Mouse (Mus musculus) heart, adult 8-10 months (tissue): ENCODE measurements at regions not wholly inside any gene's neighbourhood (a gene's known extent, or its start where the extent isn't known, plus 50 kb on each side); places are given as distances from the start of the nearest gene placed in this dataset.

ENCODE experiments used
- DNase-seq: peaks from one replicate; pipeline ENCODE4 v3.0.0; 2022; ENCODE audit warnings: low spot score

DNA sequence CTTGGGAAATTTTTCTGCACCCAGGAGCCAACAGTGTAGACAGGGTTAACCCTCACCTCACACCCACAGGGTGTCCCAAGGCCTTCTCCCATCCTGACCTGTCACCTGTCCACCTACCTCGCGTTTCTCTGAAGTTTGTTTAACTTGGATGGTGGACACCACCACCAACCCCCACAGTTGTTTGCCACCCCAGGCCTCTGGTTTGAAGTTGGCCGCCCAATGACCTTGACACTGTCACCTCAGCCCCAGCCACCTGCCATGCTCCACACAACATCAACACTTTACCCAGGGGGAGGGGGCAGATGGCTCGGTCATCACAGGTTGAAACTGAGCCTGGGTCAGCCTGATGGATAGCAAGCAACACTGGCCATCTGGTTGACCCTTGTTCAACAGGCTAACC lies 332.7 kb upstream of the Tbx3 start:
- no peak for DNase-seq

DNA sequence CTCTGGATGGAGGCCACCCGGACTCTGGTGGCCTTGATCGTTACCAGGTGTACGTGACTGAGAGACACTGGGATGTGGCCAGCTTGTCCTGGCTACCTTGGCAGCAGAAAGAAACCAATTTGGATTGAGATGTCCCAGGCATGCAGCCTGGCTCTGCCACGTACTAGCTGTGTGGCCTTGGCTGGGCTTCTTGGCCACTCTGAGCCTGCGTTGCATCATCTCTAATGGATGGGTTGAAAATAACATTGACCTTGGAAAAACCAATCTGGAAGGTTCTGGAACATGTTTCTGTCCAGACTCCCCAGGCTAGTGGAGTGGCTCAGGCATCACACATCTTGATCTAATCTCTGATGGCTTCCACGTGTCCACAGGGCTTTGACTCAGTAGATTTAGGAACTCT lies 331.8 kb upstream of the Tbx3 start:
- DNase-seq = no peak

DNA sequence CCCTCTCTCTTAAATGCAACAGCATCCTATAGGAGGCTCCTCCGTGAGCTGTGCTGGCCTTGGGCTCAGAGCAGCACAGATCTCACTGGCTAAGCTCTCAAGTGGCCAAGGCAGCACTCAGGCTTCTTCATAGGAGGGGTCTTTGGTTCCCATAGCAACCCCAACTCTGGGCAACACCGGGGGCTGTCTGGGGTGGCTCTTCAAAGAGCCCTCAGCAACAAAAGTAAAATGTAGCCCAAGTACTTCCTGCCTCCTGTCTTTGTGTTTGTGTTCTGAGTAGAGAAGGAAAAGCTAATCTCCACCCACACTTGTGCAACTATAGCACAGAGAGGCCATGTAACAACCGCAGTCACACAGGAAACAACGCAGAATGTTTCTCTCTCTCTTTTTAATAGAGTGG lies 322.2 kb upstream of the Tbx3 start:
- DNase-seq = no peak

- no peak for DNase-seq
Observed at GRCm38 (mm10) chr5:119349395-119349794, 321.1 kb upstream of the Tbx3 start.

DNA sequence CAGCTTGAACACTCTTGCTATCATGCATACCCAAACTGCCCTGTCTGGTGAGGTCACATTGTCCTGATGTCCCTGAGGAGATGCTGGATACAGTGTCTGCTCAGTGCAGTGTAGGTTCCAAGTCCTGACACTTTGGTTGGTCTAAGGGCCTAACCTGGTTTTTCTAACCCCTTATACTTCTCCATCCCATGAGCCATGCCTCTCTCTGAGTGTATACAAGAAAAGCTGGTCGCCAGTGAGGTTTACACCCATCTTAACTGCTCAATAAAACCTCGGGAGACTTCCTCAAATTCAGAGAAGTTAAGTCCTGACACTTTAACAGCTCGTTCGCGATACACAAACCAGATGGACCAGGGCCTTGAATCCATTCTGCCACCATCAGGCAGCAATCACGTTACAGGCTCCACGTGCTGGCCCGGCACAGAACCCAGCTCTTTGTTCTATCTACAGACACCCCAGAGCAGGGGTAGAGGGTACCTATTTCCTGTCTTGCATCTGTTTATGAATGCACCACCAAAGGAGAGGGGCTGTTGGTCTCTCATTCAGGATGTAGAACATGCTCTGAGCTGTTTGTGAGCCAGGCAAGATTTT lies 320.0 kb upstream of the Tbx3 start:
- DNase-seq = no peak

DNA sequence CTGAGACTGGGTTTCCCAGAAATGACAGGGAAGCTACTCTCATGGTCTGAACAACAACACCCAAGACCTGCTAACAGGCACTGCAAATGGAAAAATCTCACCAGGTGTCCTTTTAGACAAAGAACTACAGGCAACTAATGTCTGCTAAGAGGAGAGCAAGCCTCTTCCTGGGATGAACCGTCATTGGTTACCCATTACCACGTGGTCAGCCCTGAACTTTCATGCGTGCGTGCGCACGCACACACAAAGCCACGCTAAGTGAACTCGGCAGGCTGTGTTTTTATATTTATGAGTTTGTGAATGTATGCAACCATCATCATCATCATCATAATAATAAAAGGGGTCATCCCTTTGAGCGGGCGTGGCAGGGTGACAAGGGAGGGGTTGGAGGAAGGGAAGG lies 315.0 kb upstream of the Tbx3 start:
- DNase-seq = no peak

GRCm38 (mm10) chr5:119356051-119356450 lies 314.4 kb upstream of the Tbx3 start:
- DNase-seq = no peak

GRCm38 (mm10) chr5:119359709-119360108 lies 310.8 kb upstream of the Tbx3 start:
- DNase-seq = no peak

DNA sequence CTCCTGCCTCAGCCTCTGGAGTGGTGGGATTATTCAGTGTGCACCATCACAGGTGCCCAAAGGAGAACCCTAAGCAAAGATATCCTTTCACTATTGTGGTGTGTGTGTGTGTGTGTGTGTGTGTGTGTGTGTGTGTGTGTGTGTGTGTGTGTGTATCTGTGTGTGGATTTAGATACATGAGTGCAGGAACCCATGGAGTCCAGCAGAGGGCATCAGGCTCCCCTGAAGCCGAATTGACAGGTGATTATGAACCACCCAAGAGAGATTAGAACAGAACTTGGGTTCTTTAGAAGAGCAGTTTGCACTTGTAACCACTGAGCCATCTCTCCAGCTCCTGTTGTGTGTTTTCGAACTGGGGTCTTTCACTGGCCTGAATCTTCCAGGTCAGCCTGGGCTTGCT lies 310.1 kb upstream of the Tbx3 start:
- no peak for DNase-seq

DNA sequence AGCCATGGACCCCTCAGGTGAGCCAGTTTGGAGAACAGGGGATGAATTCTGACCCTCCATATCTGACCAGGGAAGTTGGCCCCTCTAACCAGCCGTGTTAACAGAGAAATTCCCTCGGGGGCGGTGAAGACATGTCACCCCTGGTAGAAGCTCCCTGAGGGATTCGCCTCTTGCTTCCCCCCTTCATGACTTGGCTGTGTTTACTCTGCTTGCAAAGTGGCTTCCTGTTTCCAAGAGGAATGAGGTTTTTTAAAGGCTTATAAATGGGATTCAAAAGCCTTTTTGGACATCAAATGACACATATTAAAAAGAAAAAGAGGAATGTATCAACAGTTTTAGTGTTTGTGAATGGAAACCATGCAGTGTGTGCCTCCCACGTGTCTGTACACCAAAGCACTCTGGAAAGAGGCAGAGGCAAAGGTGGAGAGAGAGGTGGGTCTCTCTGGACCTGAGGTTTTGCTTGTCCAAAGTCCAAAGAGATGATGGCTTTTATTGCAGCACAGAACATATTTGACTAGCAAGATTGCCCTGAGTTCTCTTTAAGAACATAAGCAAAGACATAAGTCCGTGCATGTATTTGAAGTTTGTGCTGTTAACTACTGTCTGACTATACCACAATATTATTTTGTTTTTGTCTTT lies 308.9 kb upstream of the Tbx3 start:
- DNase-seq = no peak

GRCm38 (mm10) chr5:119362452-119362851 lies 308.0 kb upstream of the Tbx3 start:
- no peak for DNase-seq

DNA sequence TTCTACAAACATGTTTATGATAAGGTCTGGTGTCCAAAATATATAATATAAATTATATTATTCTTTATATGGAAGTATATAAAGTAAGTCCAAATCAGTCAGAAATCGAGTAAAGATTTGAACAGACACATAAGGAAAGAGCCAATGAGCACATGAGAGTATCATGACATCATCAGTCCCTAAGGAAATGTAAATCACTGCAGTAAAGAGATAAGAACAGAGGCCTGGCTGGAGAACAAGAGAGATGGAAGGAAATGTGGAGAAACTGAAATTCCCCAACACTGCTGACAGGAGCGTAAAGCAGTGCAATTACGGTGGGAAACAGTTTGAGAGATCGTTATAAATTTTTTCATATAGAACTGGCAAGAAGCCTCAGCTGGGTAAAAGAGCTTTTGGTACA lies 306.2 kb upstream of the Tbx3 start:
- no peak for DNase-seq

DNA sequence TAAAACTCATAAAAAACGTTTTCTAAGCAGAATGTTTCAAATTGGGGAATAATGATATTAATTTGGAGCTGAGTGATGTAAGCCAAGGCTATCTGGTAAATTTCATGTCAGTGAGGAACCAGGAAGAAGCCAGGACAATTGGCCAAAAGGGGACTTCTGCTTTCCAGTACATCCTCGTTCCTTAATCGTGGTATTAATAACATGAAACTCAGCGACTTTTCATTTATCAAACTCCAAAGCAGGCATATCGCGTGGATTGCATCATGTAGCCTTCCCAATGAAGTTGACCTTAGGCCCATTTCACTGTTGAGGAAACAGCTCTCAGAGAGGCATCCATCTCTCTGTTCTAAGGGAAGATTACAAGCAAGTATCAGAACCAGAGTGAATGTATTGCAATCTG lies 305.3 kb upstream of the Tbx3 start:
- DNase-seq = no peak

DNA sequence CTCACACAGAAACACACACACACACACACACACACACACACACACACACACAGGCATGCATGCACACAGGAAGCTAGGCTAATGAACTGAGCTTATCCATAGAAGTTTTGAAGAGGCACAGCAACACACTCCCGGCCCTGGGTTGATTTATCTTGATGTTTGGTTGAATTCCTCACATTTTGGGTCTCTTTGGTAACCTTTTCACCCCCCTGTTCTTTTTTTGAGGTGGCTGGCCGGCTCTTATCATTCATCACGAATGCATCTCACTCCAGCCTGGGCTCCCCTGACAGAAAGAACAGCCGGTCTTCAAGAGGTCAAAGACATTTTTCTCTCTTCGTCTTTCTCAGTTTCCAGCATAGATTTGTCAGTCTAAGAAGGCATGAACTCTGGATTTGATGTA lies 304.2 kb upstream of the Tbx3 start:
- DNase-seq = no peak

GRCm38 (mm10) chr5:119370481-119370880 lies 300.0 kb upstream of the Tbx3 start:
- no peak for DNase-seq

DNA sequence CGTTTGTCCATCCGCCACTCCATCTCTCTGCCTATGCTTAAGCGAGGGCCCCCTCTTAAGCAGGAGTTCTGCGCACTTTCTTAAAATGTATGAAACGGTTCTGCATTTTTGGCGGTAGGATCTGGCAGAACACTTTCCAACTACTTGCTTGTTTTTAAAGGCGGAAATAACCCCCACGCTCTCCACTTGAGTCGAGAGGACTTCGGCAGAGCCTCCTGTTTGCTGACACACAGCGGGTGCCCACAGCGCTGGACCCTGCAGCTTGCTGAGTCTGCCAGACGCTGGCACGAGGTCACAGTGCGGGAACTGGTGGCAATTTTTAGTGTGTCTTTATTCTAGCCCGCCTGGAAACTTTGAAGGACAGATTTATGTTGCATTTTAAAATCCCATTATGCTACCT lies 299.5 kb upstream of the Tbx3 start:
- DNase-seq = no peak

DNA sequence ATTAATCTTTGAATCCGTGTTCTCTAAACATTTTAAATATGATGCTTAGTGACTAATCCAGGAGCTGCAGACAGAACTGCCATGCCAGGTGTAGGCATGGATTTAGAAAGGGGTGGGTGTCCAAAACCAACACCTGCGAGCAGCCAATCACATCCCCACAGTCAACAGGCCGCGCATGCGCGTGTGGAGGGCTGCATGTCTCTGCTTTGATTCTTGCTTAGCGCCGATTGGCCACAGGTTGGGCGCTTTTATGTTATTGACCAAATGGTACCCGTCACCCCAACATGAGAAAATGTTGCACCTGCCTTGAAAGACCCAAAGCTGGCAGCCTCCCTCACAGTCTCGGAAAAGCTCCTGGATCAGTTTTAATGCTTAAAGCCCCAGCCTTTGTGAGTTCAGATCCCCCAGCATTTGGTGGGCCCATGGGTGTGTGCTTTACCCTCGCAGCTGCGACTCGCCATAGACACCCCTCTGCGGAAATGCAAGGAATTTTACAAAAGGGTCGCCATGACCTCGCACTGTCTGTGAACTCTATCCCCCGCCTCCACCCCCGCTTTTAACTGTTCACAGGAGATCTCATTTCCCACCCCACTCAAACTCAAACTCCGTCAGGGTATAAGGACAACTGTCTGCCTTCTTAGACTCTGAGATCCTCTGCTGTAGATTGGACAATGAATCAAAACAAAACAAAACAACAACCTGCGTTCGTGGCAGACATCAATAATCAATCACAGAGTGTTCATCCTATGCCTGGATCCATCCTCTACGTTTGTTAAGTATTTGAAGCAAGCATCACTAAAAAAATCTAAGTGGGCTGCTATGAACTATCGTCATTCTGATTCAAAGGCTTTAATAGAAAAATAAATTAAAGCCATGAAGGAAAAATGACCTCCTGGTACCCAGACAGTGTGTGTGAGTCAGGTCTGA lies 296.4 kb upstream of the Tbx3 start:
- no peak for DNase-seq

GRCm38 (mm10) chr5:119374861-119375260 lies 295.6 kb upstream of the Tbx3 start:
- DNase-seq = no peak

DNA sequence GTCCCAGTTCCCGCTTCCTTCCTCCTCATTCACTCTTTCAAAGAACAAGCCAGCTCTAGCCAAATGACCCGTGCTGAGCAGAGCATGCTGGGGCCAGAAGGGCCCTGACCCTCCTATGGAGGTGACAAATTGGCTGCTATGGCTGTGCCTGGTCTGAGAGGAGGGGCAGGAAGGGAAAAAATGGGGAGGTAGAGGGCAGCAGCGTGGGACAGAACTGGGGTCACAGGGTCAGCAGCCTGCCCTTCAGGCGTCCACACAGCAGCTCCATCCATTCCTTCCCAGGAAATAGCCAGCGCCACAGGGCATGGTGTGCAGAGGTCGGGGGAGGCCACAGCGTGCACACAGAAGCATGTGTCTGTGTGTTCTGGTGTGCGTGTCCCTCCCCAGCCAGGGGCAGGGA lies 292.2 kb upstream of the Tbx3 start:
- no peak for DNase-seq

- no peak for DNase-seq
Observed at GRCm38 (mm10) chr5:119379915-119380432, 290.5 kb upstream of the Tbx3 start.

DNA sequence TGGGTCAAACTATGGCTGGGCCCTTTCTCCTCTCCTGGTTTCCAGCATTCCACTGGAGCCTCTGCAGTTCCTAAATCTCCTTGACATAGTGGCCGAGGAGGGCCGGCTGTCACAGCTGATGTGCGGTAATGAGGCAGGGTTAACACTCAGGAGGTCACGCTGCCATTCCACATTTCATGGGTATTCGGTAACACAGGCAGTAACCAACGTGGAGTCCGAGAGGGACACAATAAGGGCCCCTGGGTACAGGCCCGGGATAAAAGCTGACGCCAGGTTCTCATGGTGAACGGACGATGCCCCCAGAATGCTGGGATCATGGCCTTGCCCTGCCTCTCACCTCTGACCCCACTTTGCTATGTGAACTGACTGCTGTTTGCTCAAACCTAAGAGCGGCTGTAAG lies 289.0 kb upstream of the Tbx3 start:
- no peak for DNase-seq

GRCm38 (mm10) chr5:119385506-119385905 lies 285.0 kb upstream of the Tbx3 start:
- DNase-seq = no peak

GRCm38 (mm10) chr5:119386821-119387220 lies 283.6 kb upstream of the Tbx3 start:
- no peak for DNase-seq
